Mouse (Mus musculus): ENCODE measurements around the gene Neil3. TPM values are rescaled to one million over a fixed set of nuclear protein-coding genes. Genes with fewer than 3 reads are reported as not detected.

Neil3 gene
- polyA plus RNA-seq, 1 experiment from 2014 or later: 32.8 TPM

Other genes starting within 250 kb of the Neil3 start
- 14.4 and 15.8 TPM in 2 replicates for gene Aga, start 127.3 kb downstream of the Neil3 start, polyA plus RNA-seq (2016; fragmentation: Nextera tagmentation; extraction: Ambion mirVana)

Data from forebrain, embryonic 12.5 days (tissue).